Mouse (Mus musculus) lung, embryonic 14.5 days (tissue): ENCODE measurements around the gene Unc5b. TPM values are rescaled to one million over a fixed set of nuclear protein-coding genes. Genes with fewer than 3 reads are reported as not detected.
A peak's percentile ranks its signal among the peaks of the same experiment; 100 is the strongest.

Experiments
- ATAC-seq: fragments of 200-750 bp; cut with Nextera tagmentation; 2 replicates; pipeline ENCODE4 v1.8.0; 2017; ENCODE audit warnings: mild to moderate bottlenecking, moderate TSS enrichment, moderate library complexity; ENCODE audit not compliant: insufficient read depth
- DNase-seq: peaks from one replicate; pipeline ENCODE4 v3.0.0-alpha.2; 2015
- H3K27ac ChIP-seq: fragments of 300-500 bp; sonication (generic); 2 replicates; pipeline ENCODE4 v1.5.1; 2014; ENCODE audit warnings: low read depth, mild to moderate bottlenecking, moderate library complexity
- H3K27me3 ChIP-seq: fragments of 300-500 bp; sonication (generic); 2 replicates; pipeline ENCODE4 v1.6.1; 2014; ENCODE audit warnings: low read length, control low read depth; ENCODE audit not compliant: insufficient read depth
- H3K36me3 ChIP-seq: fragments of 300-500 bp; sonication (generic); 2 replicates; pipeline ENCODE4 v1.6.1; 2014; ENCODE audit warnings: control low read depth; ENCODE audit not compliant: insufficient read depth
- H3K4me1 ChIP-seq: fragments of 300-500 bp; sonication (generic); 2 replicates; pipeline ENCODE4 v1.6.1; 2014; ENCODE audit warnings: antibody characterized with exemption, control low read depth; ENCODE audit not compliant: insufficient read depth
- H3K4me2 ChIP-seq: fragments of 300-500 bp; sonication (generic); 2 replicates; pipeline ENCODE4 v1.6.1; 2014; ENCODE audit warnings: mild to moderate bottlenecking
- H3K4me3 ChIP-seq: fragments of 300-500 bp; sonication (generic); 2 replicates; pipeline ENCODE4 v1.5.1; 2014; ENCODE audit warnings: low read depth, low read length
- H3K9ac ChIP-seq: fragments of 300-500 bp; sonication (generic); 2 replicates; pipeline ENCODE4 v1.6.1; 2014
- H3K9me3 ChIP-seq: fragments of 300-500 bp; sonication (generic); 2 replicates; pipeline ENCODE4 v1.6.1; 2016; ENCODE audit warnings: low read depth, low read length, control low read depth
- CTCF ChIP-seq: IDR thresholded peaks from 2 replicates; pipeline ENCODE4 v1.5.1; 2016; ENCODE audit warnings: antibody characterized with exemption, low read depth
- WGBS: fragments of 180-500 bp; shearing (Covaris S2); extraction: QIAGEN DNeasy Blood & Tissue Kit; methylation state at CpG from one replicate; pipeline ENCODE4 v1.1.7; 2014; 5-methylcytosine and 5-hydroxymethylcytosine counted together
- polyA plus RNA-seq: library from polyadenylated mRNA; unstranded; fragments of >200 nt; fragmentation: Nextera tagmentation; extraction: Ambion mirVana; gene quantifications from 2 replicates; pipeline ENCODE4 v1.2.1, GENCODE M21; 2014

Gene Unc5b
- polyA plus RNA-seq, 1 experiment from 2014 or later, result 6.6 TPM

GRCm38 (mm10) chr10:60827901-60828670 lies 3.3 kb downstream of the Unc5b start:
- TF ChIP-seq CTCF, result no peak
- H3K36me3 ChIP-seq, result no peaks in the 10 kb centered on the region
- no peaks in the 10 kb centered on the region; the same call in 1 of the 2 replicates for H3K27me3 ChIP-seq
- peak overlapping the region; percentile 74 for H3K4me3 ChIP-seq
- peaks cover 25% of the 10 kb centered on the region for H3K4me1 ChIP-seq
- no peak overlapping the region for H3K27ac ChIP-seq
- WGBS, result 44% methylated on average over 17 of the region's 17 CpGs
- no peaks in the 10 kb centered on the region for H3K9me3 ChIP-seq
- H3K9ac ChIP-seq, result no peak overlapping the region
- peak overlapping the region; percentile 90 for H3K4me2 ChIP-seq
- DNase-seq, result peak; percentile 55
- ATAC-seq, result no peak

GRCm38 (mm10) chr10:60827266-60827665 lies 4.1 kb downstream of the Unc5b start:
- H3K4me2 ChIP-seq, result peak overlapping the region; percentile 90
- H3K9ac ChIP-seq, result peak overlapping the region; percentile 49; the same call in 1 of the 2 replicates
- no peak for DNase-seq
- peaks cover 25% of the 10 kb centered on the region for H3K4me1 ChIP-seq
- no peak overlapping the region for H3K27ac ChIP-seq
- no peak for ATAC-seq
- H3K4me3 ChIP-seq, result peak overlapping the region; percentile 40
- WGBS, result 23% methylated on average over 5 of the region's 5 CpGs
- H3K27me3 ChIP-seq, result no peaks in the 10 kb centered on the region
- H3K36me3 ChIP-seq, result no peaks in the 10 kb centered on the region
- TF ChIP-seq CTCF, result no peak
- no peaks in the 10 kb centered on the region for H3K9me3 ChIP-seq

- Histone ChIP-seq H3K27me3 (no peaks in the 10 kb centered on the region), H3K36me3 (no peaks in the 10 kb centered on the region), H3K9ac (peak overlapping the region; percentile 49), H3K4me3 (peak overlapping the region; percentile 40), H3K9me3 (no peaks in the 10 kb centered on the region), H3K4me1 (peaks cover 28% of the 10 kb centered on the region), H3K27ac (no peak overlapping the region), H3K4me2 (peak overlapping the region; percentile 90)
- no peak for ATAC-seq
- peak; percentile 21; the same call in 1 of the 2 replicates for TF ChIP-seq CTCF
- peak; percentile 69 for DNase-seq
- 2% methylated on average over 34 of the region's 34 CpGs for WGBS
These were observed 4.7 kb downstream of the Unc5b start for GRCm38 (mm10) chr10:60826461-60827237.

- 53% methylated on average over 6 of the region's 6 CpGs for WGBS
- H3K4me1 ChIP-seq, result peaks cover 28% of the 10 kb centered on the region
- H3K9ac ChIP-seq, result no peak overlapping the region
- H3K27ac ChIP-seq, result no peak overlapping the region
- DNase-seq (no peak), ATAC-seq (no peak)
- 0 out of 2 replicates have a peak overlapping the region, but pooled peaks have one; percentile 40 for H3K4me3 ChIP-seq
- peak overlapping the region; percentile 90 for H3K4me2 ChIP-seq
- H3K9me3 ChIP-seq, result no peaks in the 10 kb centered on the region
- no peaks in the 10 kb centered on the region for H3K27me3 ChIP-seq
- TF ChIP-seq CTCF, result no peak
- H3K36me3 ChIP-seq, result no peaks in the 10 kb centered on the region
These were observed 5.4 kb downstream of the Unc5b start for GRCm38 (mm10) chr10:60825955-60826354.

GRCm38 (mm10) chr10:60823744-60824143 lies 7.6 kb downstream of the Unc5b start:
- Histone ChIP-seq H3K36me3 (no peaks in the 10 kb centered on the region), H3K27ac (no peak overlapping the region), H3K4me1 (peaks cover 31% of the 10 kb centered on the region), H3K4me3 (no peak overlapping the region), H3K27me3 (no peaks in the 10 kb centered on the region), H3K9ac (no peak overlapping the region), H3K4me2 (no peak overlapping the region), H3K9me3 (no peaks in the 10 kb centered on the region)
- ATAC-seq (no peak), DNase-seq (peak; percentile 9)
- WGBS, result 38% methylated on average over 8 of the region's 8 CpGs
- TF ChIP-seq CTCF, result no peak

GRCm38 (mm10) chr10:60822641-60823425 lies 8.5 kb downstream of the Unc5b start:
- H3K4me2 ChIP-seq, result no peak overlapping the region
- H3K4me1 ChIP-seq, result peaks cover 27% of the 10 kb centered on the region
- no peaks in the 10 kb centered on the region for H3K9me3 ChIP-seq
- ATAC-seq (no peak), DNase-seq (no peak)
- no peaks in the 10 kb centered on the region for H3K27me3 ChIP-seq
- no peak overlapping the region for H3K27ac ChIP-seq
- TF ChIP-seq CTCF, result no peak
- H3K36me3 ChIP-seq, result no peaks in the 10 kb centered on the region
- 71% methylated on average over 17 of the region's 17 CpGs for WGBS
- no peak overlapping the region for H3K4me3 ChIP-seq
- no peak overlapping the region for H3K9ac ChIP-seq
